Mouse (Mus musculus) spleen, adult 10 weeks (tissue): ENCODE results near the gene Olfr1222. TPM values are rescaled to one million over a fixed set of nuclear protein-coding genes. Genes with fewer than 3 reads are reported as not detected.

Source experiments
- polyA plus RNA-seq: library from polyadenylated mRNA; stranded (reverse); fragments of 350-450 nt; fragmentation: Illumina TruSeq; extraction: RNeasy Lipid Tissue Mini Kit (QIAGEN cat#74804); gene quantifications from one replicate; pipeline ENCODE4 v1.2.3, GENCODE M21; 2015; ENCODE audit warnings: low replicate concordance; ENCODE audit not compliant: insufficient read depth

Gene Olfr1222
- polyA plus RNA-seq: not detected

DNA sequence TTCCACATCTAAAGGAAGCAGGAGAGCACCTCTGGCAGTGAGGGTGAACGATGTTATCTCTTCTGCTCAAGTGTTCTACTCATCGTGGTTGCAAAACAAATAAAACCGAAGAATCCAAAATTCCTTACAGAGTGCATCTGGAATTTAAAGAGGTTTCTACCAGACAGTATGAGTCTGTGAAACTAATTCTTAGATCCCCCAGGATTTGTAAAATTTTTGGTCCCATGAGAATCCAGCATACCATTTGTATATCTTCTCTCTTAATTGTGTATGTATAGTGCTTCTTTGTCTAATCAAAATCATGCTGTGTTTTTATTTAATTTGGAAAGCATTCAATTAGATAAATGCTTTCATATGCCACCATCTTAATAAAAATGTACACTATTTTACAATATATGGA, at the start of gene Olfr1222:
TSS of gene Olfr1222 (minus strand) at position 101 of the 400 bp plus-strand sequence.

DNA sequence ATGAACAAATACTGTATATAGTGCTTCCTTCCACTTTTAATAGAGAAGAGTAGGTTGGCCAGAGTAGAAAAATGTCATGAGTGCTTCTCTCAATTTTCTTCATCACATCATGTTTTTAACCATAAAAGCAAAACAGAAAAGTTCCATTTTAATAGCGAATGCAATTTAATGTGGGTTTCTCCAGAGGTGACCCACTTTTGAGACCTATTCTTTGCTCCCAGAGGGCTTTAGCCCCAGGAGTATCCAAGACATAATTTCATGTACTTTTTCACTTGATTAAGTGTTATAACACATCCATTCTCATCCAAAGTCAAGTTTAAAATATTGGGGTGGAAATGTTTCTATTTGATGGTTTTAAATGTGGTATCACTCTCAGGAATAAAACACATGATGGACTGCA, 41.7 kb upstream of the Olfr1222 start, which contains the start of gene Olfr1225:
TSS of gene Olfr1225 (minus strand) at position 101 of the 400 bp plus-strand sequence.

DNA sequence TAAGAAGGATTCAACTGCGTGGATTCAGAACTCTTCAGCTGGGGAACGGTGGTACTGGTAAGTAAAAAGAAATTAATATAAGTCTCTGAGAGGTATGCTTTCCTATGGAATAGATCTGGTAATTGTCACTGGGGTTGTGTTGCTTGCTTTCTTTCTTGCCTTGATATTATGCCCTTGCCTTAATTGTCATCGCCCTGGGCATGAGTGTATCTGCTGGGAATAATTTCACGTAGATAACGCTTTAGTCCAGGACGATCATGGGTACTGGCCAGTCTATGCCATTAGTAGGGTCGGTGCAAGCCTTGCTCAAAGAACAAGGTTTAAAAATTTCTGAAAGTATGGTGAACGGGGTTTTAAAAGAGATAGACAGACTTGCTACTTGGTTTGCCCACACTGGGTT, 31.1 kb upstream of the Olfr1222 start, which contains the start of gene Olfr1224-ps1:
TSS of gene Olfr1224-ps1 (minus strand) at position 101 of the 400 bp plus-strand sequence.

DNA sequence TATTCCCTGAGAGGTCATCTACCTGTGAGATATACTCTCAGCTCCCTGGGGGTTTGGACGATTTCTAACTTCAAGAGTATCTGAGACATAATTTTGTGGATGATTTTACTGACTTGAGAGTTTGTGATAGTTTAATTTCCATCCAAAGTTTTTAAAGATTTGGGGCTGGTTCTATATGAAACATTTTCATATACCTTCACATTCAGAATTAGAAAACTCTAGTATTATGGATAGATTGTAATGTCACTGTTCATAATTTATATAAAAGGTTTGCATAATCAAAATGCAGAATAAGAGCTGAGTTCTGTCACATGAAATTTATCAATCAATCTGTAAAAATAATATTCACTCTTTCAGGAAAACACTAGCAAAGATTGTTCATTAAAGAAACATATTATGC, 18.6 kb upstream of the Olfr1222 start, which contains the start of gene Olfr1223:
TSS of gene Olfr1223 (minus strand) at position 101 of the 400 bp plus-strand sequence.

DNA sequence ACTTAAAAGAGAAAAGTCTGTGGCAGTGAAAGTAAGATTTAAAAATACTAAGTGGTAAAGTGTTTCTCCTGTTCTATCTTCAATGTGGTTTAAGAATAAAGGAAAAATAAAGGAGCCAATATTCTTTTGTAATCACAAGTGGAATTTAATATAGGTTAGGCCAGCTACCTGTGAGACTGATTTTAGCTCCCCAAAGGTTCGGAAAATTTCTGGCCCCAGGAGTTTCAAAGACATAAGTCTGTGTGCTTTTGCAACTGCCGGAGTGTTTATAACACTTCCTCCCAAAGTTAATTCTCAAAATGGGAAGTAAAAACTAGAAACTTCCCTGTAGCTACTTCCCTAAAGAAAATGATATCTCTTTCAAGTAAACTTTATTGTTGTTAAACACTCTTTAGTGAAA, 15.7 kb downstream of the Olfr1222 start, which contains the start of gene Olfr1221:
TSS of gene Olfr1221 (minus strand) at position 101 of the 400 bp plus-strand sequence.

DNA sequence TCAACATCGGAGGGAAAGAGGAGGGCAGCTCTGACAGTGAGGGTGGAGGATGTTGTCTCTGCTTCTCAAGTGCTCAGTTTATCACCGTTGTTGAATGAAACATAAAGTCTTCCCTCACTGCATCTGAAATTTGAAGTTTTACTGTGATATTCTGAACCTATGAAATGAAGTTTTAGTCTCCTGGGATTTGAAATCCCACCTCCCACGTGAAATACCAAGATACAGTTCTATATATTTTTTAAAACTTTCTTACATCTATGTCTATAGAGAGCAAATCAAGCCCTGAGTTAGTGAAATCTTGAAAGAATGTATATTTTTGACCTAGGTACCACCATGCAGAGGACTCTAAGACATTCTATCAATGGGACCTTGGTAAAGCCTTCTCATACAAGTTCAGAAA, 26.1 kb downstream of the Olfr1222 start, which contains the start of gene Olfr1220:
TSS of gene Olfr1220 (minus strand) at position 101 of the 400 bp plus-strand sequence.

DNA sequence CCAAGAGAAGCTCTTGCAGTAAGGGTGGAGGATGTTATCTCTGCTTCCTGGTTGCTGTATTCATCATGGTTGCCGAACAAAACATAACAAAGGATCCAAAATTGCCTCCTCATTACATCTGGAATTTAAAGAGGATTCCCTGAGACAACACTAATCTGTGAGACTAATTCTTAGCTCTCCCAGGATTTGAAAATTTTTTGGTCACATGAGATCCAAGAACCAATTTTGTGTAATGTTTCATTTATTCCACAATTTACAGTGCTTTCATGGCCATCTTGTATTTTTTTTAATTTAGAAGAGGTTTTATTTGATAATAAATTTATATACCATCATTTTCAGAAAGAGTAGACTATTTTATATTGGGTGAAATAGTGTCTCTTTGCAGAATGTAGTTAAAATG, 49.4 kb downstream of the Olfr1222 start, which contains the start of gene Olfr1219:
TSS of gene Olfr1219 (minus strand) at position 101 of the 400 bp plus-strand sequence.

Other genes with a start within 250 kb of the Olfr1222 start
- gene Olfr1208, start 230.7 kb downstream of the Olfr1222 start, polyA plus RNA-seq: not detected
- not detected for gene Olfr1209, start 217.9 kb downstream of the Olfr1222 start, polyA plus RNA-seq
- gene Olfr1211, start 194.9 kb downstream of the Olfr1222 start, polyA plus RNA-seq: not detected
- not detected for gene Olfr1212, start 179.1 kb downstream of the Olfr1222 start, polyA plus RNA-seq
- not detected for gene Gm13762, start 152.8 kb downstream of the Olfr1222 start, polyA plus RNA-seq
- gene Olfr1214, start 140.4 kb downstream of the Olfr1222 start, polyA plus RNA-seq: not detected
- not detected for gene Olfr1215, start 126.1 kb downstream of the Olfr1222 start, polyA plus RNA-seq
- not detected for gene Olfr1216, start 114.7 kb downstream of the Olfr1222 start, polyA plus RNA-seq
- gene Olfr1217, start 101.0 kb downstream of the Olfr1222 start, polyA plus RNA-seq: not detected
- not detected for gene Olfr1218, start 71.9 kb downstream of the Olfr1222 start, polyA plus RNA-seq
- gene Olfr1219, start 49.5 kb downstream of the Olfr1222 start, polyA plus RNA-seq: not detected
- not detected for gene Olfr1220, start 26.2 kb downstream of the Olfr1222 start, polyA plus RNA-seq
- not detected for gene Olfr1221, start 15.8 kb downstream of the Olfr1222 start, polyA plus RNA-seq
- gene Olfr1223, start 18.5 kb upstream of the Olfr1222 start, polyA plus RNA-seq: not detected
- not detected for gene Olfr1224-ps1, start 31.0 kb upstream of the Olfr1222 start, polyA plus RNA-seq
- gene Olfr1225, start 41.6 kb upstream of the Olfr1222 start, polyA plus RNA-seq: not detected
- not detected for gene Olfr1226, start 67.0 kb upstream of the Olfr1222 start, polyA plus RNA-seq
- not detected for gene Olfr1228, start 121.0 kb upstream of the Olfr1222 start, polyA plus RNA-seq
- gene Olfr1229, start 155.0 kb upstream of the Olfr1222 start, polyA plus RNA-seq: not detected
- not detected for gene Olfr1230, start 164.2 kb upstream of the Olfr1222 start, polyA plus RNA-seq
- not detected for gene Olfr1231, start 174.0 kb upstream of the Olfr1222 start, polyA plus RNA-seq
- not detected for gene Olfr1232, start 196.6 kb upstream of the Olfr1222 start, polyA plus RNA-seq
- gene Olfr1233, start 209.3 kb upstream of the Olfr1222 start, polyA plus RNA-seq: not detected
- gene Olfr1234, start 231.8 kb upstream of the Olfr1222 start, polyA plus RNA-seq: not detected